22 mouse cellular contexts compared by ENCODE assay signal in the genomic region with DNA sequence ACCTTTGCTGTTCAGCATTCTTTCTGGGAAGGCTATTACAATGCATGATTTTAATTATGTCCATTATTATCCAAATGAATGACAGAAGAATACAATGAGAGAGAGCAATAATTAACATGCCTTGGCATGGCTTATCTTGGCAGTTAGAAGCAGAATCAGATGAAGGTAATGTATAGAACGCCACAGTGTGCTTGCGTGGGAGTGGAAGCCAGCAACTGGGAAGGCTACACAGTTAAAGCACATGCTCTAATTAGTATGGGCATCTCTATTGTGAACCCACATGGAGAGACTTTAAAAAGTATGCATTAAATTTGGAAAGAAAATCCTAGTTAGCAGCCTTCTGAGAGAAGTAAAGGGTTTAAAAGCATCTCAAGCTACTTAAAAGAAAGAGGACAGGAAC.
"Had no signal": no experiment of that assay in that cellular context is flagged by ENCODE, and none has a peak within 500 bp of the region (broad histone marks: within the 10 kb centered on the region; RNA-seq: fewer than 3 reads in every experiment).

No protein-coding gene starts in this region.

- H3K36me3 ChIP-seq: limb, embryonic 12.5 days; limb, embryonic 15.5 days; midbrain, embryonic 12.5 days; midbrain, embryonic 15.5 days; neural tube, embryonic 12.5 days; neural tube, embryonic 15.5 days; stomach, embryonic 15.5 days had no signal

- H3K9me3 ChIP-seq: limb, embryonic 12.5 days; limb, embryonic 15.5 days; midbrain, embryonic 12.5 days; midbrain, embryonic 15.5 days; neural tube, embryonic 12.5 days; neural tube, embryonic 15.5 days; stomach, embryonic 15.5 days had no signal

- DNase-seq: kidney, adult 18-20 months; kidney, adult 9 months; kidney, postnatal 4 days; left cerebral cortex, postnatal 4 days; liver, postnatal 0 days; lung, embryonic 14.5 days; right cerebral cortex, postnatal 14 days; spleen, adult 18-20 months; thymus, adult 2 months; thymus, postnatal 14 days; thymus, postnatal 4 days had no signal

- H3K4me2 ChIP-seq: limb, embryonic 12.5 days; limb, embryonic 15.5 days; liver, embryonic 11.5 days; lung, embryonic 14.5 days; midbrain, embryonic 12.5 days; midbrain, embryonic 15.5 days; neural tube, embryonic 12.5 days; neural tube, embryonic 15.5 days; stomach, embryonic 15.5 days had no signal

- ATAC-seq: liver, postnatal 0 days; lung, postnatal 0 days; midbrain, embryonic 15.5 days had no signal

- H3K4me3 ChIP-seq: limb, embryonic 12.5 days; limb, embryonic 15.5 days; midbrain, embryonic 12.5 days; midbrain, embryonic 15.5 days; neural tube, embryonic 12.5 days; neural tube, embryonic 15.5 days; stomach, embryonic 15.5 days had no signal

- H3K27me3 ChIP-seq: limb, embryonic 12.5 days; limb, embryonic 15.5 days; midbrain, embryonic 12.5 days; midbrain, embryonic 15.5 days; neural tube, embryonic 12.5 days; neural tube, embryonic 15.5 days; stomach, embryonic 15.5 days had no signal

- H3K9ac ChIP-seq: limb, embryonic 12.5 days; limb, embryonic 15.5 days; liver, embryonic 14.5 days; liver, postnatal 0 days; lung, embryonic 14.5 days; midbrain, embryonic 12.5 days; midbrain, embryonic 15.5 days; neural tube, embryonic 12.5 days; neural tube, embryonic 15.5 days; stomach, embryonic 15.5 days had no signal

- H3K27ac ChIP-seq: limb, embryonic 12.5 days; limb, embryonic 15.5 days; liver, embryonic 14.5 days; macrophage; midbrain, embryonic 12.5 days; midbrain, embryonic 15.5 days; neural tube, embryonic 12.5 days; neural tube, embryonic 15.5 days; stomach, embryonic 15.5 days had no signal

- H3K4me1 ChIP-seq: limb, embryonic 15.5 days; midbrain, embryonic 15.5 days; neural tube, embryonic 12.5 days; neural tube, embryonic 15.5 days; stomach, embryonic 15.5 days had no signal
